Mouse (Mus musculus) liver, embryonic 16.5 days (tissue): ENCODE results near the gene Slc36a1. TPM values are rescaled to one million over a fixed set of nuclear protein-coding genes. Genes with fewer than 3 reads are reported as not detected.
A peak's percentile ranks its signal among the peaks of the same experiment; 100 is the strongest.

Source experiments
- ATAC-seq: fragments of 200-750 bp; cut with Nextera tagmentation; 2 replicates; pipeline ENCODE4 v1.8.0; 2017; ENCODE audit warnings: low read depth, mild to moderate bottlenecking, moderate number of reproducible peaks, moderate library complexity
- H3K27ac ChIP-seq: fragments of 300-500 bp; sonication (generic); 2 replicates; pipeline ENCODE4 v1.5.1; 2014; ENCODE audit warnings: mild to moderate bottlenecking, low read length
- H3K27me3 ChIP-seq: fragments of 300-500 bp; sonication (generic); 2 replicates; pipeline ENCODE4 v1.6.1; 2014; ENCODE audit warnings: low read depth, low read length, mixed read lengths; ENCODE audit not compliant: control insufficient read depth, insufficient read depth
- H3K36me3 ChIP-seq: fragments of 300-500 bp; sonication (generic); 2 replicates; pipeline ENCODE4 v1.6.1; 2014; ENCODE audit warnings: mild to moderate bottlenecking; ENCODE audit not compliant: control insufficient read depth, insufficient read depth
- H3K4me1 ChIP-seq: fragments of 300-500 bp; sonication (generic); 2 replicates; pipeline ENCODE4 v1.6.1; 2014; ENCODE audit warnings: low read depth, low read length, mixed read lengths; ENCODE audit not compliant: control insufficient read depth
- H3K4me2 ChIP-seq: fragments of 300-500 bp; sonication (generic); 2 replicates; pipeline ENCODE4 v1.6.1; 2014; ENCODE audit warnings: low read depth, low read length, mixed read lengths
- H3K4me3 ChIP-seq: fragments of 300-500 bp; sonication (generic); 2 replicates; pipeline ENCODE4 v1.5.1; 2014; ENCODE audit warnings: low read depth, mild to moderate bottlenecking, low read length
- H3K9ac ChIP-seq: fragments of 300-500 bp; sonication (generic); 2 replicates; pipeline ENCODE4 v1.6.1; 2014; ENCODE audit warnings: low read depth, low read length
- H3K9me3 ChIP-seq: fragments of 300-500 bp; sonication (generic); replicated peaks from 2 replicates; pipeline ENCODE4 v1.6.1; 2016; ENCODE audit warnings: low read length; ENCODE audit not compliant: control insufficient read depth
- WGBS: fragments of 180-500 bp; shearing (Covaris S2); extraction: QIAGEN DNeasy Blood & Tissue Kit; methylation state at CpG from one replicate; pipeline ENCODE4 v1.1.7; 2014; ENCODE audit not compliant: insufficient replicate concordance; 5-methylcytosine and 5-hydroxymethylcytosine counted together
- polyA plus RNA-seq: library from polyadenylated mRNA; unstranded; fragments of >200 nt; fragmentation: Nextera tagmentation; extraction: Ambion mirVana; gene quantifications from 2 replicates; pipeline ENCODE4 v1.2.1, GENCODE M21; 2015

Slc36a1 gene
- polyA plus RNA-seq, 1 experiment from 2014 or later: 2.3 TPM

GRCm38 (mm10) chr11:55170501-55170900 is 33.6 kb upstream of the Slc36a1 start:
- Histone ChIP-seq H3K9ac (no peak overlapping the region), H3K27me3 (no peaks in the 10 kb centered on the region), H3K4me3 (no peak overlapping the region), H3K9me3 (no peaks in the 10 kb centered on the region), H3K36me3 (no peaks in the 10 kb centered on the region; the same call in 1 of the 2 replicates), H3K4me1 (no peaks in the 10 kb centered on the region; the same call in none of the 2 replicates), H3K4me2 (no peak overlapping the region), H3K27ac (no peak overlapping the region)
- WGBS: 62% methylated on average over 4 of the region's 4 CpGs
- no peak for ATAC-seq

GRCm38 (mm10) chr11:55178830-55179229 is 25.3 kb upstream of the Slc36a1 start:
- Histone ChIP-seq H3K9me3 (no peaks in the 10 kb centered on the region), H3K4me2 (no peak overlapping the region), H3K36me3 (no peaks in the 10 kb centered on the region), H3K27me3 (no peaks in the 10 kb centered on the region), H3K4me3 (no peak overlapping the region), H3K9ac (no peak overlapping the region), H3K4me1 (no peaks in the 10 kb centered on the region; the same call in 1 of the 2 replicates), H3K27ac (no peak overlapping the region)
- peak; percentile 65 for ATAC-seq
- WGBS: 60% methylated on average over 4 of the region's 4 CpGs

GRCm38 (mm10) chr11:55179856-55180255 is 24.3 kb upstream of the Slc36a1 start:
- Histone ChIP-seq H3K9ac (no peak overlapping the region), H3K4me2 (no peak overlapping the region), H3K9me3 (no peaks in the 10 kb centered on the region), H3K4me3 (no peak overlapping the region), H3K4me1 (no peaks in the 10 kb centered on the region; the same call in 1 of the 2 replicates), H3K27ac (no peak overlapping the region), H3K27me3 (no peaks in the 10 kb centered on the region), H3K36me3 (no peaks in the 10 kb centered on the region)
- 40% methylated on average over 3 of the region's 3 CpGs for WGBS
- ATAC-seq: no peak

DNA sequence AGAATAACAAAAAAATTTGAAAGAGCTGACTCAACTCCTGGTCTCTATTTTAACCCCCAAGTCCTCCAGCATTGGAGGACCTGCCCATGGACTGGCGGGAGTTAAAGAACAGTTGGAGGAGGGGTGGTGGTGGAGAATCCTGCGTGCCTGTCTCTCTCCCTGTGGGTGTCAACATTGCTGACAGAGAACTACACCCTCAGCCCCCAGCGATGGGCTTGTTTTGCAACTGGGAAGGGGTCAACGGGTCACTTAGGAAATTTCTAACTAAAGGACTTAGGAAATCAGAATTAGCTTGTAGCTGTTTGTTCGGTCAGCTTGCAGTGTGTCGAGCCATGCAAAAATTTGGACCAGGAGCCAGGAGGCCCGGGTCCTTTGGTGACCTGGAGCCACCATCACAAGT is 21.0 kb upstream of the Slc36a1 start:
- H3K4me2 ChIP-seq: peak overlapping the region; percentile 38
- peak overlapping the region; percentile 77 for H3K27ac ChIP-seq
- H3K27me3 ChIP-seq: no peaks in the 10 kb centered on the region
- no peaks in the 10 kb centered on the region; the same call in 1 of the 2 replicates for H3K4me1 ChIP-seq
- WGBS: 45% methylated on average over 7 of the region's 7 CpGs
- no peak overlapping the region; the same call in 1 of the 2 replicates for H3K9ac ChIP-seq
- H3K9me3 ChIP-seq: no peaks in the 10 kb centered on the region
- H3K36me3 ChIP-seq: no peaks in the 10 kb centered on the region
- peak; percentile 80 for ATAC-seq
- peak overlapping the region; percentile 50 for H3K4me3 ChIP-seq

- Histone ChIP-seq H3K27me3 (no peaks in the 10 kb centered on the region), H3K4me2 (peak overlapping the region; percentile 38), H3K36me3 (no peaks in the 10 kb centered on the region), H3K4me1 (no peaks in the 10 kb centered on the region; the same call in 1 of the 2 replicates), H3K27ac (no peak overlapping the region; the same call in 1 of the 2 replicates), H3K9me3 (no peaks in the 10 kb centered on the region), H3K9ac (peak overlapping the region; percentile 11; the same call in 1 of the 2 replicates), H3K4me3 (peak overlapping the region; percentile 50)
- 41% methylated on average over 5 of the region's 5 CpGs for WGBS
- no peak for ATAC-seq
Observed at GRCm38 (mm10) chr11:55184246-55184645, 19.9 kb upstream of the Slc36a1 start.

- ATAC-seq: peak; percentile 51; the same call in 1 of the 2 replicates
- H3K27me3 ChIP-seq: no peaks in the 10 kb centered on the region
- H3K36me3 ChIP-seq: no peaks in the 10 kb centered on the region
- H3K4me3 ChIP-seq: peak within 1 kb of the TSS; percentile 50
- peak within 1 kb of the TSS; percentile 77 for H3K27ac ChIP-seq
- H3K9me3 ChIP-seq: no peaks in the 10 kb centered on the region
- WGBS: 32% methylated on average over 10 of the region's 10 CpGs
- H3K4me2 ChIP-seq: peak within 1 kb of the TSS; percentile 38
- peak within 1 kb of the TSS; percentile 32; the same call in 1 of the 2 replicates for H3K9ac ChIP-seq
- no peaks in the 10 kb centered on the region; the same call in 1 of the 2 replicates for H3K4me1 ChIP-seq
Observed at GRCm38 (mm10) chr11:55184733-55185291, 19.3 kb upstream of the Slc36a1 start, which contains the start of gene Slc36a2. Slc36a2 (minus strand) TSS chr11:55185077.

DNA sequence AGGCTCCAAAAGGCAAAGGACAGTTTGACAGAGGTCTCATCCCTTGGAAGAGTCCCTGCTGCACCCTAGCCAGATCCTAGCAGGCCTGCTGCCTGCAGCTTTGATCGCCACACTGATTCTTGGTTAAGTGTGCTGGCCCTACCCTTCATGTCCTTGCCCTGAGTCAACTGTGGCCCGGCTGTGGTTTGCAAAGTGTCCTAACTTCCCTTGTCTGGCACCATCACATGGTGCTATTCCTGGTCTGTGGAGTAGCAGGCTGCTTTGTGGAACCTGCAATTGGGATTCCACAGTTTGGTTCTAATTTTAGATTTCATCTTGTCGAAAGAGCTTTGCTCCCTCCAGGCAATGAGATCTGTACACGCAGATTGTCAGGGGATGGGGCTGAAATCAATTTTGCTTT is 16.9 kb upstream of the Slc36a1 start:
- H3K9ac ChIP-seq: no peak overlapping the region
- 44% methylated on average over 4 of the region's 4 CpGs for WGBS
- H3K27me3 ChIP-seq: no peaks in the 10 kb centered on the region
- no peak overlapping the region for H3K4me3 ChIP-seq
- ATAC-seq: no peak
- no peaks in the 10 kb centered on the region for H3K36me3 ChIP-seq
- no peaks in the 10 kb centered on the region for H3K9me3 ChIP-seq
- H3K4me2 ChIP-seq: no peak overlapping the region
- no peaks in the 10 kb centered on the region for H3K4me1 ChIP-seq
- H3K27ac ChIP-seq: no peak overlapping the region

DNA sequence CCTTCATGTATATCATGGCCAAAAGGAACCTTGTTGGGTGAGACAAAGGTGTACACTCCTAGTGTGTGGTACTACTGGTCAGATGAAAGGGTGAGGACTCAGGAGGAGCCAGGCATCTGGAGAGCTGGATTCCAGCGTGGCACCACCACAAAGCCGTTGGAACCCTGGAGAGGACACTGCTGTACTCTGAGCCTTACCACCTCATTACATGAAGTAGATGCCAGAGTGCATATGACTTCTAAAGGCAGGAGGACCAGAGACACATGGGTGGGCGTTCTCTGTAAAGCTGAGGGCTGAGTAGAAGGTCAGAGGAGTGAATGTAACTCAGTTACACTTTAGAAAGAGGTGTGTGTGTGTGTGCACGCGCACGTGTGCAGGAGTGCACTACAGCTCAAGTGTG is 16.4 kb upstream of the Slc36a1 start:
- Histone ChIP-seq H3K27me3 (no peaks in the 10 kb centered on the region), H3K27ac (no peak overlapping the region), H3K4me3 (no peak overlapping the region), H3K9me3 (no peaks in the 10 kb centered on the region), H3K4me2 (no peak overlapping the region), H3K9ac (no peak overlapping the region), H3K4me1 (no peaks in the 10 kb centered on the region), H3K36me3 (no peaks in the 10 kb centered on the region)
- ATAC-seq: no peak
- 68% methylated on average over 6 of the region's 6 CpGs for WGBS

- no peak overlapping the region for H3K9ac ChIP-seq
- no peak for ATAC-seq
- 61% methylated on average over 3 of the region's 3 CpGs for WGBS
- H3K9me3 ChIP-seq: no peaks in the 10 kb centered on the region
- no peak overlapping the region for H3K4me3 ChIP-seq
- H3K36me3 ChIP-seq: no peaks in the 10 kb centered on the region
- H3K4me1 ChIP-seq: no peaks in the 10 kb centered on the region
- no peak overlapping the region for H3K27ac ChIP-seq
- no peaks in the 10 kb centered on the region for H3K27me3 ChIP-seq
- H3K4me2 ChIP-seq: no peak overlapping the region
Observed at GRCm38 (mm10) chr11:55190216-55190615, 13.9 kb upstream of the Slc36a1 start.
